Mouse (Mus musculus) MEL-GATA-1-ER (cell line): ENCODE data around the gene Smim13.

Experiments used
- DNase-seq: peaks from one replicate; pipeline ENCODE4 v3.0.0-alpha.2; 2012; ENCODE audit warnings: low read depth; ENCODE audit errors: extremely low read depth

Gene Smim13

DNA sequence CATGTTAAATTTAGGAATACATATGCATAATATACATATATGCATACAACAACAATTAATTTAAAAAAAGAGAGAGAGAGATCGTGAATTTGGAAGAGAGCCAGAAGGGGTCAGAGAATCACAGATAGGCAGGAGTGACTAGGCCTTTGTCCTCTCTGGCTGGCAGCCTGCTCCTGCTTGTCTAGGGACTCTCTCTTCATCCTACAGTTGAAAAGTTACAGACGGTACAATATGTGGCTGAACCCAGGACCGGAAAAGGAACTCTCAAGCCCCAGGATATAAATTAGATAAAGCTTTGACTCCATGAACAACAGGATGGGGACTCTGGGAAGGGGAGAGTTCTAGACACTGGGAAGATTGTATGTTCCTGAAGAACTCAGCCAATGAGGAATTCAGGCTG, 36.6 kb downstream of the Smim13 start:
- DNase-seq = no peak

- no peak for DNase-seq
Measured at GRCm38 (mm10) chr13:41291466-41291974, 41.9 kb downstream of the Smim13 start.

DNA sequence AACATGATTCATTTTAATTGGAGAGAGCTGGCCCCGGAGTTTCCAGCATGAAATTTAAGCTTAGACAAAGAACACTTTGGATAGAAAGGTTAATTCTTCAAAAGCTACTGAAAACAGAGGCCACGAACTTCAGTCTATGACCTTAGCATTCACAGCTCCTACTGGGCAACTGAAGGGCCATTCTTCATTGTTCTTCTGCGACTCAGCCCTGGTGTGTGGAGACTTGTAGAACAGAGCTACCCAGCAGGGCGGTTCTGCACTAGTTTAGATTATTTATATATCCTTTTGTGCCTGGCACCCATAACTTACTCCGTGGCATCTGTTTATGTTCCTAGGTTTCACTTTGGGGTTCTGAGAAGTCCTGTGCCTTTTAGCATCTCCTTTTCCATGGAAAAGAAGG, 44.0 kb downstream of the Smim13 start:
- DNase-seq = no peak

GRCm38 (mm10) chr13:41295886-41296285, 46.2 kb downstream of the Smim13 start:
- DNase-seq = no peak

DNA sequence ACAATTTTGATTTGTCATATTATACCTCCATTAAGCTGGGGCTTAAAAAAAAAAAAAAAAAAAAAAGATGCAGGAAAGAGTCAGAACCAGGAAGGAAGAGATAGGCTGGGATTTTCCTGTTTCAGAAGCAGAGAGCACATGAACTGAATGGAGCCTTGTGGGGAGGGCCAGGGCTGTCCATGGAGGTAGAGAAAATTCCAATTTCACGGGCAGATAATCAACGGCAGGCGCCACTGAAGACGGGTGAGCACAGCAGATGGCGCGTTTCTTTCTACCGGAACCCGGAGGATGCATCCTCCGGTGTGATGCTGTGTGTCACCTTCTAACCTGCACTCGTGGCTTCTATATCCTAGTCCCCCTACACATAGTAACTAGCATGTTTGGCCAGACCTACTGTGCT, 46.8 kb downstream of the Smim13 start:
- no peak for DNase-seq

DNA sequence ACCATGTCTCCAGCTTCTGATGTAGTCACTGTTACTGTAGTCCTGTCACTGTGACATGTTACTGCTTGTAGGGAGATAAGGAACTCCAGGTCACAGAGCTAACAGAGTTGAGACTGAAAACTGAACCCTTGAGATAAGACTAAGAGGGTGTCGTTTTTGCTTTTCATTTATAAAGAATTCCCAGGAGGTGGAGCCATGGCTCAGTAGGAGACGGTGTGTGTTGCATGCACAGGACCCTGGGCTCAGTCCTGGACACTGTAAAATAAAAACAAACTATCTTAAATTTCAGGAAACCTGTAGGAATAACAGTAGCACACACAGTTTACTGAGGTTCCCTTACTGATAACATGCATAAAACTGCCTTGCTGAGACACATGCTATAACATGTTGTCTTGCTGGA, 48.9 kb downstream of the Smim13 start:
- no peak for DNase-seq

DNA sequence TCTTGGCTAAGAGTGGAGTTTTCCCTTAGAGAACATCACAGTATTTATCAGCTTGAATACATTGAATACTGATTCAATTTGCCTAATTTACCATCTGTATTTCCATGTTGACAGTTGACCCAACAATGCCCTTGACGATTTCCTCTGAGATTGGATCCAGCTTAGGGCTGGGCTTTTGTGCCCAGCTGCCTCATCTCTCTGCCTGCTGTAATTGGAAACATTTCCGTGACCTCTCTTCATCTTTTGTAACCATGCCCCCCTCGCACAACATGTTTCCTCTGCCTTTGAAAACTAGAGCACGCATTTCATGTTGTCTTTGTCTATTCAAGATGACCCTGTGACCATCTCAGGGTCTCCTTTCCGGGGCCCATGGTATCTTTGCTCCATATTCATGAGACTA, 49.4 kb downstream of the Smim13 start:
- DNase-seq = no peak

GRCm38 (mm10) chr13:41300037-41300436, 50.4 kb downstream of the Smim13 start:
- DNase-seq = no peak

GRCm38 (mm10) chr13:41302716-41303115, 53.1 kb downstream of the Smim13 start:
- DNase-seq = peak; percentile 34

GRCm38 (mm10) chr13:41320749-41321148, 71.1 kb downstream of the Smim13 start:
- DNase-seq = no peak

GRCm38 (mm10) chr13:41321433-41321832, 71.8 kb downstream of the Smim13 start:
- DNase-seq = no peak

DNA sequence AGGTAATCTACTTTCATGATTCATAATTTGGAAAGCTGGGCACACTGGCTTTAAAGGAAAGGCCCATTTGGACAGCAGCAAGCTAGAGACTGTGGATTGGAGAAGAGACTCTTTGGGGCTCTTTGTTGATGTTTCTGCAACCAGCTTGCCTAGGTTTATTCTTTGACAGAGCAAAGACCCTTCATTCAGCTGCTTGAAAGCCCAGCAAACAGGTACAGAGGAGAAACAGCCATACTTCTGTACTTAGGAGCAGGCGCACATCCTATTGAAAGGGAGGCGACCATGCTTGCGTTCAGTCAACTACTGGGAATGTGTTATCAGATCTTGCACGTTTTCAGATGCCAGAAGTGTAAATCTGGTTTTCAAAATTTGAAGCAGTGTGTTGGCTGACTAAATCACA, 75.0 kb downstream of the Smim13 start:
- no peak for DNase-seq

GRCm38 (mm10) chr13:41325346-41325745, 75.7 kb downstream of the Smim13 start:
- no peak for DNase-seq

GRCm38 (mm10) chr13:41326134-41326533, 76.5 kb downstream of the Smim13 start:
- no peak for DNase-seq
